Mouse (Mus musculus) heart, adult 9 months (tissue): ENCODE measurements at regions not wholly inside any gene's neighbourhood (a gene's known extent, or its start where the extent isn't known, plus 50 kb on each side); places are given as distances from the start of the nearest gene placed in this dataset.

ENCODE experiments used
- DNase-seq, 2 experiments: peaks; one replicate each; pipeline ENCODE4 v3.0.0; 2022; ENCODE audit warnings: low spot score in 2 of 2

DNA sequence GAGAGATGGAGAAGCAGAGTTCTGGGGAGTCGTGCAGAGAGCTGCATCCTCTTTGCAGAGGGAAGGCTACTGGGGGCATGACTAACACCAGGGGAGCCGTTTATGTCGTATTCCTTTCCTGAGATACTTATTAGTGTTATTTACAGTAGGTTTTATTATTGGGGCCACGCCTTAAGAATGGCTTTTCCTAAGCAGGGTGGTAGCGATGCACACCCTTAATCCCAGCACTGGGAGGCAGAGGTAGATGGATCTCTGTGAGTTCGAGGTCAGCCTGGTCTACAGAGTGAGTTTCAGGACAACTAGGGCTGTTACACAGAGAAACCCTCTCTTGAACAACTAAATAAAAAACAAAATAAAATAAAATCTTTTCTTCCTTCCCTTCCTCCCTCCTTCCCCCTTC lies 212.6 kb downstream of the Enc1 start:
- no peak for DNase-seq

DNA sequence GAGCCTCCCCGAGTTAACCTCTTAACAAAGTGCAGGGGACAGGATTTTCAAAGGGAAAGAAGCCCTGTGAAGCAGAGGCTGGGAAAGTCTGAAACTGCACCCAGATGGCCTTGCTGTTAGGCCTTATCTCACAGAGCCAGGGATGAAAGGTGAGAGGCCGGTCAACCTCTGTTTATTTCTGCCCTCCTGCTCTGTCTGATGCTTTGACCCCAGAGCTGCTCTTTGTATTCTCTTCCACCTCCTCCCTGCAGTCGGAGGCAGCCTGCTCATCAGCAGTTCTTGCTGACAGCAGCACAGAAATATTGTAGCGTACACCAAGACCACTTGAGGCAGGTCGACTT lies 212.2 kb downstream of the Enc1 start:
- DNase-seq = no peak

DNA sequence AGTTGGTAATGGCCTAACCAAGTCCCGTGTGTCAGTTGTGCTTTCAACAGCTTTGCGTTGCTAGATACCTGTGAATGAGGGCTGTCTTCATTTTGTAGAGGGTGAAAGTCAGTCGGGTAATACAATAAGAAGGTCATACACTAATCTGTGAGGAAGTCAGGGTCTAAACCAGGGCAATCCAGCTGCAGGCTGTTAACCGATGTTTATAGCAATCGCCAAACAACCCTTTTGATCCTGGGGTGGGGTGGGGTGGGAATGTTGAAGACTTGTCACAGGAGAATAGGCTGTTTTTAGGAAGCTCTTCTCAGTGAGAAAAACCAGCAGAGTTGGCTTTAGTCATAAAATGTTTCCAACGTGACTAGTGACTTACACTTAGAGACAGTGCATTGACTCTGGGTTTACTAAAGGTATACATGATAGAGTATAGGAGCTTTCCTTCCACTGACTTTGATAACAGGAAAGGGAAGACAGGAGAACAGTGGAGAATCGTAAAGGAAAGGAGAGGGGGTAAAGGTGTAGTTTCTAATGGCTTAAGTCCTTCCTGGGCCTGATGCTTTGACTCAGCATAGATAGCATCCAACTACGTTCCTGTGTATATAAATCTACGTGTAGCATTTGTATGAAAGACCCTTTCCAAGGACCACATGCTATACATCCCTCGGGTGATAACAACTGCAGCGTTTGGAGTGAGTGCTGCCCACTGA lies 211.6 kb downstream of the Enc1 start:
- DNase-seq = no peak

DNA sequence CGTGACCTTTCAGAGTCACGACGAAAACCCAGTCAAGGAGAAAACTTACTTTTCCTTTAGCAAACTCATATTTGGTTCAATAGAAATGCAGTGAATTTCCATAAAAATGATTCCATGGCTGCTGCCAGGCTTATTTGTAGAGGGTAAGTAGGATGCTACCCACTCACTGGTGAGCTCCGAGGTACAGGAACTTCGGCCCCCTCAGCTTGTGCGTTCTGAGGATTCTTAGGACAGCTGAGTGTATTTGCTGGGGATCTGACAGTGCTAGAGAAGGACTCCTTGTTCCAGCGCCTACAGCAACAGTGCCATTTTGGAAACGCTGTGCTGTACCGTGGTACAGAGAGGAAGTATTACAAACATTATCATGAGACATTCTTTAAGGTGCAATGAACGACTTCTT lies 210.4 kb downstream of the Enc1 start:
- DNase-seq = no peak

DNA sequence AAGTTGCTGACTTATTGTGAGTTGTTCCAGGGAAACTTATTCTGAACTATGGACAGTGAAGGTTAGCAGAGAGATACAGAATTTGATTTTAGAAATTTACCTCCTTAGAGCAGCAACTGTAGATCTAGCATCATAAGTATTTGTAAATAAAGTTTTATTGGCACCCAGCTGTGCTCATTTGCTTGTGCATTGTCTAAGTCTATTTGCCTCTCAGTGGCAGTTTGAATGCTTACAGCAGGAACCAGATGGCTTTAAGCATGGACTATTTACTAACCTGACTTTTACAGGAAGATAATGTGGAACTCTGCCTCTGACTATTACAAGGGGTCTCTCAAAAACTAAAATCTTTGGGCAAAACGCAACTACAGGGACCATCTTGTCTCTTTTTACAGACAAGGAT lies 207.2 kb downstream of the Enc1 start:
- DNase-seq = no peak

DNA sequence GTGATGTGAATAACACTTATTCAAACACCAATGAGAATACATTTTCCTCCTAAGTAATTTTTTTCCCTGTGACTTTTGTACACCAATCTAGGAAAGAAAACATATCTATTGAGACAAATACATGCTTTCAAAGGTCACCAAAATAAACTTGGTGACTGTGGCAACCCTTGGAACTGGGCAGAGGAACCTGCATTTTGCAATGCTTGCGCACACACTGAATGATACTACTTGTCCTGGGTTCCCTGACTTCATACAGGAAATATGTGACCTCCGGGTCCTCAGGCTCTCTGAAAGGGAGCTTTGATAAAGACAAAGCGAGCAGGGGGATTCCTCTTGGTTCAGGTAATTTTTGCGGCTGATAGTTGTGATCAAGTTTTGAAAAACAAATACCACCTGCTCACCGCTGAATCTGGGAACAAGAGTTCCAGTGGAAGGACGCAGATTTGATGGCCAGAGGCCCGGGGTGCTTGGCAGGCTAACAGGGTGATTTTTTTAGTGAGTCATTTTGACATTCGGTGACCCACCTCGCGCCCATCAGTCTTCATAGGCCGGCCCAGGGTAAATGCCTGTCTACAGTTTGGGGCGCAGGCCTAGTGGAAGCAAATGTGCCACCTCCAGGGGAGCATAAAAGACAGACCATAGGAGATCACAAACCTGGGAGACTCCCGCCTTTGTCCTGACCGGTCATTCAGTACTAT lies 203.0 kb downstream of the Enc1 start:
- DNase-seq = peak in 1 of 2 experiments; percentile 41

DNA sequence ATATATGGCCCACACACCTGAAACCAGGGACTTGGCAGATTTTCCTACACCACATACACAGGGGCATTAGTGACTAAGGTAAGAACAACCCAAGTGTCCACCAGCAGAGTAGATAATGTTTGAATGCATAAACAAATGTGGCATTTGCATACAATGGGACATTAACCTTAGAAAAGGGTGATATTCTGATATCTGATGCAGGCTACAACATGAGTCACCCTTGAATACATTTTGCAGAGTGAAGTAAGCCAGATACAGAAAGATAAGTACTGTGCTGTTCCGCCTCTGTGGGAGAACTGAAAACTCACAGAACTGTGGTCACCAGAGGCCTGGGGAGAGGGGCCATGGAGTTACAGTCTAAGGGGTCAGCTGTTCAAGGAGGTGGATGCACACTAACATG lies 201.9 kb downstream of the Enc1 start:
- DNase-seq = no peak

DNA sequence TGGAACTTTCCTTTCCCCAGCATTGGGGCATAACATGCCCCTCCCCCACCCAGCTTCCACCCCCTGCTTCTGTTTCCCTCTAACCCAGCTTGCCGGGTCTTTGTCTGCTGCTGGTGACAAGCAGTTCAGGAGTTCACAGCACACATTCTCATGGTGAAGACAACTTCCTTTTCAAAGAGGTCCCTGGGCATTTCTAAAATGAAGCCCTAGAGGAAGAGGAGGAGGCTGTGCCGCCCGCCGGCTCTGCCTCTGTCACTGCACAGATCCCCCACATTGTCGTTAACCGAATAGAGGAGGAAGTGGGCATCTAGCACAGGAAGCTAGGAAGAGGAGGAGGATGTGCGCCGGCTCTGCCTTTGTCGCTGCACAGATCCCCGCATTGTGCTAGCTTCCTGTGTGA lies 201.4 kb downstream of the Enc1 start:
- DNase-seq = no peak

DNA sequence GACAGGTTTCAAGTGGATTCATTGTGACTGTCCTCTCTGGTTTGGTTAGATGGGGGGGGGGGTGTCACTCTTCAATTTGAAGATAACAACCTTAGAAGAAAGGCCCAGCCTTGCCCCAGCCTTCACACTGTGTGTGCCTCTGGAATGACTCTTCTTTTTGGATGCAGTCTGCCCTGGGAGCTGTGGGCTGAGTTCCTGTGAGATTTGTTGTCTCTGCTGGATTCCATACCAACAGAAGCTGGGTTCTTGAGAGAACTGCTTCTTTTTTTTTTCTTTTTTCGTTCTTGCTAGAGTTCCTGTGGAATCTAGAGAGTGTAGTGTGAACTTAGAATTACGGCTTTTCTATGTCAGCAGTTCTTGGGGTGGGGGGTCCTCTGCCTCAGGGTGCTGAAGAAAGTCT lies 200.9 kb downstream of the Enc1 start:
- no peak for DNase-seq

DNA sequence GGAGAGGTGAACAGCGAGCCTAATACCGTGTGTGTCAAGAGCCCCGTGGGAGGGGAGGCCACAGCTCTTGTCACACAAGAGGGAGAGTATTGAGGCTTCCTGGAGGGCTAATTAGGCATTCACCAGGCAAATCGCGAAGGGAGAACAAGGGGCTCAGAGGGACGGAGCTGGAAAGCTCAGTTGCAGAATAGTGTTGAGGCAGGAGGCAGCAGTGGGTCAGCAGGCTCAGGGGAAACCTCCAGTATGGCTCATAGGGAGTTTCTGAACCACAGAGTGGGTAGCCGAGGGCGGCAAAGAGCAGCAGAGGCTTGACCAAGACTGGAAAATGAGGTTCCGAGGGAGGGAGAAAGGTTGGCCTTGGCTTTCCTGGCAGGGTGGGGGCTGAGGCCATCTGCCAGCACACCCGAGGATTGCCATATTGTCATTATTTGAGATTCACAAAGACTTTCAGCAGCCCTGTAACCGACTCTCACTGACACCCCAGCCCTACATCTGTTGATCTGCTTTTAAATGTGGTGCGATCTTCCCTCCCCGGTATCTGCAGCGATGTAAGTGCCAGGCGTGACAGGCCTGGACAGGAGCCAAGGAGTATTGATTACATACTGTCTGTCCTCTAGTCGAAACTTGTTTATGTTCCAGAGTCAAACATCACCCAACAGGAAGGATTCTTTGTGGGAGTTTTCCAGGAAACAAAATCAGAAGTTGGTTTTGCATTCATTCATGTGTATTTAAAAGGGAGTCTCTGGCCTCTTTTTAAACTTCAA lies 198.5 kb downstream of the Enc1 start:
- DNase-seq = no peak

DNA sequence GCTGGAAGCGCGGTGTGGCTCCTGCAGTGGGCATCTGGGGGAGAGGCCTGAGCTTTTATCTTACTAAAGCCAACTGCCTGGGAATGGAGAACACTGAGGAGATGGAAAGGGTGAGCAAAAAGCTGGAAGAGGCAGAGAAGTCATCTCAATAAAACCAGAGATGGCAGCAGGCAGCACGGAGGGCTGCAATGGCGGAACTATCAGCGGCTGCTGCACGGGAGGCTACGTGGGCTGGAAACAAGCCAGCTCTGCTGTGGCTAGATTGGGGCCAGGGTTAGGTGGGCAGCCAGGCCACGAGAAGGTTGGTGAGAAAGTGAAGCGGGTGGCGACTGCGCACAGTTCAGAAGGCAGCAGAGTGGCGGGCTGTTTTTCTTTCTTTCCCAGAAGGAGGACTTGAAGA lies 197.8 kb downstream of the Enc1 start:
- DNase-seq = no peak

DNA sequence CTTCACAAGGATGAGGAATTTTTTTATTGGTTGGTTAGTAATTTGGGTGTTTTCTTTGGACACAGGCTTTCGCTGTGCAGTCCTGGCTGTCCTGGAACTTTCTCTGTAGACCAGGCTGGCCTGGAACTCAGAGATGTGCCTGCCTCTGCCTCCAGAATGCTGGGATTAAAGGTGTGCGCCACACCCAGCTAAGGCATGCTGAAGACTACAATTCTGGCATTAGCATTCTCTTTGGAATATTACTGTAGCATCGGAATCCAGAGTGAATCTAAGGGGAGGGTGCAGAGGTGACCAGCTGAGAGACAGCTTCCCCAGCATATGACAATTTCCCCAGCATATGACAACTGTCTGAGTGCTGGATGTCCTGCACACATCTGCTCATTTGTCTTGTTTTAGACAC lies 197.4 kb downstream of the Enc1 start:
- DNase-seq = no peak

DNA sequence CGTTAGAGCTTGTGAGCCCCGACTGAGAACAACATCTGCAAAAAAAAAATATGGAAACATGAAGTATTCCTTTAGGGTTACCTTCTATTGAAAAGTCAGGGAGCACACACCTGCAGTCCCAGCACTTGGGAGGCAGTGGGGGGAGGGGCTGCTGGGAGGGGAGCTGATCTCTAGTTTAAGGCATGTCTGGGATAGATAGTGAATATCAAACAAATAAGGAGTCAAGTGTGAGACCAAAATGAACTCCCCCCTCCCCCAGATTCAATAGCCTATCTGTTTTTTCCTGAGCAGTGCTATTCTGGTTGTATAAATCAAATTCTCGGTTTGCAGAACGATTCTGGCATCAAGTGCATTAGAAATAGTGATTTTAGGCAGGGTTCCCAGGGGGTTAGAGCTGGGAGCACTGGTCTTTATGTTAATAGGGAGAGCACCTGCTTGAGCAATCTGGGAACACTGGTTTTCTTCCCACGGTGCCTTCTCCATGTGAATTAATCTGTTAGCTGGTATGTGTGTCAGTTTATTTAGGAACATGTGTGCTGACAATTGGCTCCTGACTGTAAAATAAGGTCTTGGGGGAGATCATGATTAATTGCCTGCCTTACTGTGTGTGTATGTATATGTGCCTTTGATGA lies 195.9 kb downstream of the Enc1 start:
- DNase-seq = no peak

DNA sequence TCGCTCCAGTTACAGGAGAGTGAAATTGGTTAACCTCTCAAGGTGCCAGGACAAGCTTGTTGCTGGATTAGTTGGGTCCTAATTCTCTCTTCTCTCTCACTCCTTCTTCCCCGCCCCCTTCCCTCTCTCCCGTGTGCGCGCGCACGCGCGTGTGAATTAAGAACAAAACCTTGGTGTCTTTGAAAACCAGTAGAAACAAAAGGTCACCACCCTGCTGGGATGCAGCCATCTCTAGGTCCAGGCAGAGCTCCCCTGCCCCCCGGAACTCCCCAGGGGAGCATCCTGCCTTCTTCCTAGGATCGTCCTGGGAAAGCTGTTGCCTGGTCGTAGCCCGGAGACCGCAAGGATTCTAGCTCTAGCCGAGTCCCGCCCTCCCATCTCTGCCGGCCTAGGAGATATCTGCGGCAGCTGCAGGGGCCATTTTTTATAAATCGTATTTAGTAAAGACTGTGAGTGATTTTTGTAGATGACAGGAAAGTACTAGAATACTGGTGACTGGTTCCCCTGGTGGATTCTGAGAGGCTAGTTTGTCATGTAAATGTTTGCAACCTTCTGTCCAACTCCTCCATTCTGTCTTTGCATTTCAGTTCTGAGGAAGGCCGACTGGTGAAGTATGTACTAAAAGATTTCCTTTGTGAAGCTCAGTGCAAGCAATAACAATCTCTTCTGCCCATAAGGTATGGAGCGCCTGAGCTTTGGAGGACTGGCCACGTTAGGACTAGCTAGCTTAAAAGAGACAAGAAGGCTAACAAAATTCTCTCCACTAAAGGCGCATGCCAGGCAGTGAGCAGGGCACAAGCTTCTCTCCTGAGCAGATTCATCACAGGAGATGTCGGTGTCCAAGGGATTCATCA lies 195.2 kb downstream of the Enc1 start:
- DNase-seq = peak; percentile 60 to 74

DNA sequence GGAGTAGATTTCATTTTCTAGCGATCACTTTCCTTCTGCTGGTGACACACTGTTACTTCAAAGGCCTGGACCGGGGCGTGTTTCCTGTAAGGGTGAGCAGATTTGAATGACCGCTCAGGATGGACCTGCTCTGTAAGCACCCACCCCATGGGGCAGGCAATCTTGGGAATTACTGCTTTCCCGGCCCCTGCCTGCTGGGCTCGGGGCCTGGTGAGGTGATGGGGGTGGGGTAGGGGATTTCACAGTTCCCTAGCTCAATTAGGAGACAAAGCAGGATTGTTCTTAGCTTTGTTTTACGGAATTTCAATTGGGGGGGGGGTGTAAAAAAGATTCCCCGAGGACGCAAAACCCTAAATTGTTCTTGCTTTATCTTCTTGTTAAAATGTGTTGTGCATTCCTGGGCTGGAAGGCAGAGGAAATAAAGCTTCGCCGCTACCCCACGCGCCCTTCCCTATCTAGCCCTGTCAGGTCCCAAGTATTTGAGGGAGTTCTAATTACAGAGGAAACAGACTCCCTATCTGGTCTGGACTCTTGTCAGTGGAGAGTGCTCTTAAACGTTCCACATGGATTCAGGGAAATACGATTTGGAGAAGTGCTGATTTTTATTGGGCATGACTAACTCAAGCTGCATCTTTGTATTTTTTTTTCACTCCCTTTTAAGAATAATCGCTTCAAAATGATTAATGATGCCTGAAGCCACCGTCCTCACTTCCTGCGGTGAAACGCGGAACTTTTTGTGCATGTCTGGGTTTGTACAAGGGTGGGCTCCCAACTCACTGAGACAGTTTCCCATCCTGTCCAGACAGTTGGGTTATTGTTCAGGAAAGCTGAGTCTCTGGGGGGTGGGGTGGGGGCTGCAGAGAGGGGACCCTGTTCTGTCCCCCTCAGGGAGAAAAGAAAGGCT lies 194.3 kb downstream of the Enc1 start:
- DNase-seq = peak; percentile 44 to 47

DNA sequence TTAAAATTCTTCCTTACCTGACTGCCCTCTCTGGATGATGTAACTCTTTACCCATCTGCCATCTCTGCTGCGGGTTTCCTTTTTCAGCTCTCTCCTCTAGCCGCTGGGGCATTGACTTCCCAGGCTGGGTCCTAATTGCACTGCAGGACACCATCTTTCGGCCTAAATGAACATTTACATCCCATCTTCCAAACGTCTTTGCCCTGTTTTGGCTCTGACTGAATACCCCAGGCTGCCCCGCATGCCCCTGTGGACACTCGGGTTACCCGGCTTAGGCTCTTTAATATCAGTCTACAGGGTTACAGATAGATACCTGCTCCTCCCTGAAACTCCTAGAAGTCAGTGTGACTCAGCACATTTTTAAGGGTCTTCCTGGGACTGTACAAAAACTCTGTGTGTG lies 193.3 kb downstream of the Enc1 start:
- no peak for DNase-seq

DNA sequence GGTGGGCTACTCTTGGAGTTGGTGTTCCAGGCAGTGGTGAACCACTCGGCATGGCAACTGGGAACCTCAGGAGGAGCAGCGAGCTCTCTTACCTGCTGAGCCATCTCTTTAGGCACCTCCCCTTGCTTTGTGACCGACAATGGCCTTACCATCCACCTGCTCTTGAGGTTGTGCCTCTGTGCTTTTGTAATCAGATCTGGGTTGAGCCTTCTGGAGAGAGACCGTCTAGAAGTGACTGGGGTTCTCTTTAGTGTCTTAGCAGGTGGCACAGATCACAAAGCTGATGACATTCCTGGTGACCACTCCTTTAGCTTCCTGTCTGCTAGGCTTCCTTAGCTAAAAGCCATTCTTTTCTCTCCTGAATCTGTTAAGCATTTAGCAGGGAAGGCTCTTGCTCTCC lies 191.7 kb downstream of the Enc1 start:
- no peak for DNase-seq

DNA sequence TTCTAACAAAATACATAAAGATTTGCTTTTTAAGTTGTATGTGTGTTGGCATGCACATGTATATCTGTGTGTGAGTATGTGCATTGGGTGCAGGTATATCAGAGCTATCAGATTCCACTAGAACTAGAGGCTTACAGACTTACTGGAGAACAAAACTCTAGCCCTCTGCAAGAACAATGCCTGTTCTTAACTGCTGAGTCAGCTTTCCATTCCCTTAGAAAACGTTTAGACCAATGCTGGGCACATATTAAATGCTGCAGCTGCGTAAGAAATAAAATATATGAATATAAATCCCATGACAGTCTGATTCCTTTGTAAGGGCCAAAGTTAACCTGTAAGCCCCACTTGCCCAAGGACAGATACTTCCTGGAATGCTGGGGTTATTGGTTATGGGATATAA lies 190.0 kb downstream of the Enc1 start:
- no peak for DNase-seq

DNA sequence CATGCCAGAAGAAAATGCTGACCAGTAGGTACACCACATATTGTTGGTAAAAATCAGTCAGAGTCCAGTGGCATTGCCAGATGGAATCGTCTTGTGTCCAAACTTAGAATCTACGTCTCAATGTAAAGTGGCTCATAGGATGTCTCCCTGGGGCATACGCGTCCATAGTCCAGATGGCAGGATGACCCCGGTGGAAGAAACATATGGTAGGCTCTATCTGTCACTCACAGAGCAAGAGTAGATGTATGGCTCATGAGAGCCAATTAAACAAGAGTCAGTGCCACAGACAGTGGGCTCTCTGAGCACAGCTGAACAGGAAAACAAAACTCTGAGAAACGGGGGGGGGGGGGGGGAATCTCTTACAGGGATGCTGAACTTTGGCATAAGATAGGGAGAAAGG lies 187.3 kb downstream of the Enc1 start:
- DNase-seq = no peak

DNA sequence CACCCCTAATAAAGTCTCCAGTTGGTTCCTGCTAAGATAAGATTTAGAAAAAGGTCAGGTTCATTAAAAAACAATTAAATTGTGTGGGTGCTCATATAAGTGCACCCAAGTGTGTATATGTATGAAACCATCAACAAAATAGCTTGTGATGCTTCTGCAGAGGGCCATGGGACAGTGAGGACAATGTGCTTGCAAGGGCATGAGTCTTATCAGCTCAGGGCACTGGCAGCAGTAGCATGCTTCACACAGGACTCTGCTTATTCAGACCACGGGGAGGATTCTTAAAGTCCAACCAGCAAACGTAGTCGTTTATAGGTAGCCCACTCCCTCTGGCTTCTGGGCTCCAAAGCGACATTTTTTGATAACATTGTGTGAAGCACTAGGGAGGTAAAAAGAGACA lies 186.6 kb downstream of the Enc1 start:
- DNase-seq = no peak

DNA sequence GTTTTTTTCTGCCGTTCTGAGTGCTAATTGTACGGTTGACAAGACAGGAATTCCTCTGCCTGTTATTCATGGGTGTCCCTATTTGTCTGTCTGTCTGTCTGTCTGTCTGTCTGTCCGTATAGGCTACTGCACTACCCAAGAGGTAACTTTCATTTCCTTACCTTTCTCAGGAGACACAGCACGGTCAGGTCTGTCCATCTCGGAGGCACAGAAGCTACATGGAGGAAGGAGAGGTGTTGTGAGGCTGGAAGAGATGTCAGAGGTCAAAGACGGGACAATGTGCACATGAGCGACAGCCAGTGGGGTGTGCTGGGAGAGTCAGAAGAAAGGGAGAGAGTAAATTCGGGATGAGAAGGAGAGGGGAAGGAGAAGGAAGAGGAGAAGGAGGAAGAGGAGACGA lies 184.8 kb downstream of the Enc1 start:
- DNase-seq = no peak
